Mouse (Mus musculus) small intestine, adult 2 months (tissue): ENCODE data around the gene Cadm4.

Experiments
- CTCF ChIP-seq: fragments of 200-500 bp; IDR thresholded peaks from 2 replicates; pipeline ENCODE4 v1.5.1; 2012; ENCODE audit warnings: low read depth, mild to moderate bottlenecking, control low read depth, inconsistent platforms, low read length, moderate library complexity, mixed read lengths; ENCODE audit not compliant: insufficient replicate concordance, insufficient read length; ENCODE audit errors: extremely low read depth
- POLR2A ChIP-seq: fragments of 200-500 bp; IDR thresholded peaks from 2 replicates; pipeline ENCODE4 v1.6.1; 2012; ENCODE audit warnings: low read depth, mild to moderate bottlenecking, control low read depth, inconsistent platforms, low read length, moderate library complexity

DNA sequence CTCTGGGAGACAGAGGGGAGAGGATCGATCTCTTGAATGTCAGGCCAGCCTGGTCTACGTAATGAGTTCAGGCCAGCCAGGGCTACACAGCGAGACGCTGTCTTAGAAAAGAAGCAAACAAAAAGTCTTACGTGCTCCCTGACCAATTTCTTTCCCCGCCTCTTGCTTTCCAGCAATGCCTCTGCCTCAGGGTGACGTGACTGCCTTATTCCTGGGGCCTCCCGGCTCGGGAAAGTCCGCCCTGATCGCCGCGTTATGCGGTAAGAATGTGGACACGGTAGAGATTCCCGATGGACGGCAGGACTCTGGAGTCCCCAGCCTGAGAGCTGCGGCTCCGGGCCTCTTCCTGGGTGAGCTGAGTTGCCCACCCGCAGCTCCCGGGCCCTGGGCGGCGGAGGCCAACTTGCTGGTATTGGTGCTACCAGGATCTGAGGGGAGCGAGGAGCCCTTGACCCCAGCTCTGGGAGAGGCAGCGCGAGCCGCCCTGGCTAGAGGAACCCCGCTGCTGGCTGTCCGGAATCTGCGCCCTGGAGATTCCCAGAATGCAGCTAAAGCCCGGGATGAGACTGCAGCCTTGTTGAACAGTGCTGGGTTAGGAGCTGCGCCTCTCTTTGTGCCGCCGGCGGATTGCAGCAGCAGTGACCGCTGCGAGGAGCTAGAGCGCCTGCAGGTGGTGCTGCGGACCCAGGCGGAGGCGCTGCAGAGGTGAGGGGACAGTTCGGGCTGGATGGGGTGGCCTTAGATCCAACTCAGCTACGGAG, 49.6 kb downstream of the Cadm4 start:
- TF ChIP-seq CTCF = peak; percentile 70
- no peak; the same call in 1 of the 2 replicates for TF ChIP-seq POLR2A
